31 mouse cellular contexts compared by ENCODE assay signal in the genomic region with DNA sequence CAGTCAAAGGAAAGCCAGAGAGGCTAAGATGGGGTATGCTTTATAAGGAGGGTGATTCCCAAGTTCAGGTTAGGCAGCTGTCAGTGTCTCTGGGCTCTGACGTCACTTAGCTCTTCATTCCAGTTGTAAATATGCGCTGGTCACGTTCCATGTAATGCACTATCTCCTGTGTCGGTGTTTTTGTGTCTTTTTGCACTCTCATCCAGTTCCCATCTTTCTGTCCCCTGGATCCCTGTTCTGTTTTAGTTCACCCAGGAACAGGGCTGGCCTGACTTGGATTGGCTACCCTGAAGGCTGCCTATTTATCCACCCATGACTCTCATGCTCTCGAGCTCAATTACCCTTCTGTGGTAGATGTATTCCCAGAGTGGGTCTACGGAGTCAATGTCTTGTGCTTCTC.
"Had no signal": no experiment of that assay in that cellular context is flagged by ENCODE, and none has a peak within 500 bp of the region (broad histone marks: within the 10 kb centered on the region; RNA-seq: fewer than 3 reads in every experiment).

No protein-coding gene starts in this region.

- H3K27me3 ChIP-seq: limb, embryonic 12.5 days; limb, embryonic 13.5 days; limb, embryonic 15.5 days; liver, embryonic 12.5 days; liver, embryonic 13.5 days; liver, embryonic 15.5 days; lung, embryonic 15.5 days; megakaryocyte, embryonic 14.5 days; midbrain, embryonic 15.5 days; neural tube, embryonic 12.5 days; neural tube, embryonic 13.5 days had no signal

- H3K4me1 ChIP-seq: limb, embryonic 12.5 days; limb, embryonic 13.5 days; limb, embryonic 15.5 days; liver, embryonic 12.5 days; liver, embryonic 13.5 days; liver, embryonic 15.5 days; lung, embryonic 15.5 days; megakaryocyte, embryonic 14.5 days; midbrain, embryonic 15.5 days had no signal

- H3K9ac ChIP-seq: limb, embryonic 12.5 days; limb, embryonic 13.5 days; limb, embryonic 15.5 days; liver, embryonic 12.5 days; liver, embryonic 13.5 days; liver, embryonic 14.5 days; liver, embryonic 15.5 days; liver, postnatal 0 days; lung, embryonic 14.5 days; lung, embryonic 15.5 days; midbrain, embryonic 15.5 days; neural tube, embryonic 12.5 days; neural tube, embryonic 13.5 days had no signal

- H3K27ac ChIP-seq: left cerebral cortex, adult 2 months; limb, embryonic 10.5 days; limb, embryonic 12.5 days; limb, embryonic 13.5 days; limb, embryonic 15.5 days; liver, embryonic 12.5 days; liver, embryonic 13.5 days; liver, embryonic 14.5 days; liver, embryonic 15.5 days; lung, embryonic 15.5 days; macrophage; midbrain, embryonic 10.5 days; midbrain, embryonic 15.5 days; neural tube, embryonic 12.5 days; neural tube, embryonic 13.5 days had no signal

- DNase-seq: left cerebral cortex, postnatal 4 days; liver; liver, embryonic 13.5 days; liver, postnatal 0 days; lung, adult 18-20 months; lung, adult 2 months; lung, embryonic 14.5 days; lung, postnatal 10 days; lung, postnatal 14 days; lung, postnatal 36 days; lung, postnatal 4 days; midbrain, embryonic 14.5 days had no signal

- H3K4me2 ChIP-seq: limb, embryonic 12.5 days; limb, embryonic 13.5 days; limb, embryonic 15.5 days; liver, embryonic 11.5 days; liver, embryonic 12.5 days; liver, embryonic 13.5 days; liver, embryonic 15.5 days; lung, embryonic 14.5 days; lung, embryonic 15.5 days; midbrain, embryonic 15.5 days; neural tube, embryonic 12.5 days; neural tube, embryonic 13.5 days had no signal

- H3K36me3 ChIP-seq: limb, embryonic 10.5 days; limb, embryonic 12.5 days; limb, embryonic 13.5 days; limb, embryonic 15.5 days; liver, embryonic 12.5 days; liver, embryonic 13.5 days; liver, embryonic 15.5 days; lung, embryonic 15.5 days; midbrain, embryonic 10.5 days; midbrain, embryonic 15.5 days; neural tube, embryonic 12.5 days; neural tube, embryonic 13.5 days had no signal

- H3K4me3 ChIP-seq: left cerebral cortex, adult 2 months; limb, embryonic 10.5 days; limb, embryonic 12.5 days; limb, embryonic 13.5 days; limb, embryonic 15.5 days; liver, embryonic 12.5 days; liver, embryonic 13.5 days; liver, embryonic 15.5 days; lung, embryonic 15.5 days; megakaryocyte, embryonic 14.5 days; midbrain, embryonic 10.5 days; midbrain, embryonic 15.5 days; myocyte; neural tube, embryonic 12.5 days; neural tube, embryonic 13.5 days had no signal

- ATAC-seq: liver, embryonic 12.5 days; liver, postnatal 0 days; lung, postnatal 0 days; midbrain, embryonic 15.5 days; midbrain, embryonic 16.5 days had no signal

- H3K9me3 ChIP-seq: limb, embryonic 10.5 days; limb, embryonic 12.5 days; limb, embryonic 13.5 days; limb, embryonic 15.5 days; liver, embryonic 12.5 days; liver, embryonic 13.5 days; liver, embryonic 15.5 days; lung, embryonic 15.5 days; midbrain, embryonic 10.5 days; midbrain, embryonic 15.5 days; neural tube, embryonic 12.5 days; neural tube, embryonic 13.5 days had no signal
